Mouse (Mus musculus): ENCODE measurements around the gene Arpp19.

GRCm38 (mm10) chr9:75089285-75089684 is 51.9 kb downstream of the Arpp19 start:
- TF ChIP-seq CTCF (IDR thresholded peaks at IDR 0.05; ENCODE audit: borderline replicate concordance, extremely low read depth, insufficient read depth, insufficient read length), result no peak
- TF ChIP-seq POLR2A (IDR thresholded peaks at IDR 0.05; ENCODE audit: borderline replicate concordance, extremely low read depth, insufficient read depth, insufficient read length, poor library complexity, severe bottlenecking), result no peak
